Mouse (Mus musculus) embryonic facial prominence, embryonic 11.5 days (tissue): ENCODE data around the gene Wwox. TPM values are rescaled to one million over a fixed set of nuclear protein-coding genes. Genes with fewer than 3 reads are reported as not detected.

Source experiments
- ATAC-seq: fragments of 200-750 bp; cut with Nextera tagmentation; replicated peaks from 2 replicates; pipeline ENCODE4 v1.8.0; 2017; ENCODE audit warnings: low read depth; ENCODE audit not compliant: insufficient number of reproducible peaks, low FRiP score, low TSS enrichment
- DNase-seq: peaks from one replicate; pipeline ENCODE4 v3.0.0-alpha.2; 2015; ENCODE audit warnings: low spot score
- H3K27ac ChIP-seq: fragments of 300-500 bp; sonication (generic); replicated peaks from 2 replicates; pipeline ENCODE4 v1.5.1; 2014; ENCODE audit warnings: mild to moderate bottlenecking, low read depth, low read length, control low read depth
- H3K27me3 ChIP-seq: fragments of 300-500 bp; sonication (generic); 2 replicates; pipeline ENCODE4 v1.6.1; 2014; ENCODE audit warnings: mild to moderate bottlenecking, low read length, moderate library complexity, mixed read lengths; ENCODE audit not compliant: control insufficient read depth, insufficient read depth
- H3K36me3 ChIP-seq: fragments of 300-500 bp; sonication (generic); replicated peaks from 2 replicates; pipeline ENCODE4 v1.6.1; 2014; ENCODE audit warnings: low read depth, mild to moderate bottlenecking, low read length, moderate library complexity, mixed read lengths; ENCODE audit not compliant: control insufficient read depth, insufficient read depth
- H3K4me1 ChIP-seq: fragments of 300-500 bp; sonication (generic); 2 replicates; pipeline ENCODE4 v1.6.1; 2014; ENCODE audit warnings: low read length, mixed read lengths; ENCODE audit not compliant: control insufficient read depth, insufficient read depth
- H3K4me2 ChIP-seq: fragments of 300-500 bp; sonication (generic); 2 replicates; pipeline ENCODE4 v1.6.1; 2014; ENCODE audit warnings: low read depth, mild to moderate bottlenecking, control low read depth, low read length, moderate library complexity
- H3K4me3 ChIP-seq: fragments of 300-500 bp; sonication (generic); 2 replicates; pipeline ENCODE4 v1.5.1; 2014; ENCODE audit warnings: low read depth, low read length, control low read depth
- H3K9ac ChIP-seq: fragments of 300-500 bp; sonication (generic); replicated peaks from 2 replicates; pipeline ENCODE4 v1.6.1; 2014; ENCODE audit warnings: mild to moderate bottlenecking, control low read depth, low read length
- H3K9me3 ChIP-seq: fragments of 300-500 bp; sonication (generic); replicated peaks from 2 replicates; pipeline ENCODE4 v1.6.1; 2016; ENCODE audit warnings: mild to moderate bottlenecking, low read length, inconsistent platforms, mixed read lengths; ENCODE audit not compliant: control insufficient read depth
- WGBS: fragments of 180-500 bp; shearing (Covaris S2); extraction: QIAGEN DNeasy Blood & Tissue Kit; methylation state at CpG from one replicate; pipeline ENCODE4 v1.1.7; 2014; 5-methylcytosine and 5-hydroxymethylcytosine counted together
- polyA plus RNA-seq: library from polyadenylated mRNA; unstranded; fragments of >200 nt; fragmentation: Nextera tagmentation; extraction: Ambion mirVana; gene quantifications from 2 replicates; pipeline ENCODE4 v1.2.1, GENCODE M21; 2014

Wwox gene
- polyA plus RNA-seq, 1 experiment from 2014 or later, result 7.2 TPM

DNA sequence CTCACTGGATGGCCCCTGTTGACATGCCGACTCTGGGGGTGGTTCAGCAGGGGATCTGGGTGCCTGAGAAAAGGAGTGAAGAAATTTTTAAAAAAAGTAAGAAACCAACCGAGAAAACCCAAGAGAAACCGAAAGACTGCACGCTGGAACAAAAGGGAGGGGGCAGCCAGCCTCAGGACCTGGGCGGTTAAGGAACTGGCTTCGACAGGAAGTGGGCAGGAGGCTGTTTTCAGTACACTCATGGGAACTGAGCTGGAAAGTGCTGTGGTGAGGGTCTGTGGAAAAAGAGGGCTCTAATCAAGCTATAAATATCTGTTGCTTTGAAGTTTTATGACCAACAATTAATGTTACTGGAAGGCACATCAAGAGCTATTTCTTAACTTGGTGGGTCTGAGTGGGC is 794.6 kb downstream of the Wwox start:
- Histone ChIP-seq H3K36me3 (no peaks in the 10 kb centered on the region), H3K4me1 (no peaks in the 10 kb centered on the region), H3K4me3 (no peak overlapping the region), H3K4me2 (no peak overlapping the region), H3K9ac (no peak overlapping the region), H3K27me3 (no peaks in the 10 kb centered on the region), H3K27ac (no peak overlapping the region), H3K9me3 (no peaks in the 10 kb centered on the region)
- WGBS, result 67% methylated on average over 6 of the region's 6 CpGs
- DNase-seq (no peak), ATAC-seq (no peak)

DNA sequence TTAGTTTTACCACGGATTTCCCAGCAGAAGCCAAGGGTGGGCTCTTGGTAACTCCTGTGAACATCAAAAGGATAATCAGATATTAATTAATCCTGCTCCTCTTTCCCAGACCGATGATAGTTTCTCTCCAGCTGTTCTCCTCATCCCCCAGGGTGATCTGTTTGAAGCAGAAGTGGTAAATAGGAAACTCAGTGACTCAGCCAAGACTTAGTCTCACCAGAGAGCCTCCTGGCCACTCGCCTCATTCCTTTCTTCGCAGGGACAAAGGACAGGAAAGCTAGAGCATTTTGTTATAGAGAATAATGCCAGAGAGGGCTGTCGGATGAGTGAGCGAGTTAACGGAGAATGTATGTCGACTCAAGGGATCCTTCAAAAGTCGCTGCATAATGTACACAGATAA is 798.1 kb downstream of the Wwox start:
- H3K27ac ChIP-seq, result no peak overlapping the region
- whole genome bisulfite sequencing, result 60% methylated on average over 9 of the region's 9 CpGs
- no peak for DNase-seq

DNA sequence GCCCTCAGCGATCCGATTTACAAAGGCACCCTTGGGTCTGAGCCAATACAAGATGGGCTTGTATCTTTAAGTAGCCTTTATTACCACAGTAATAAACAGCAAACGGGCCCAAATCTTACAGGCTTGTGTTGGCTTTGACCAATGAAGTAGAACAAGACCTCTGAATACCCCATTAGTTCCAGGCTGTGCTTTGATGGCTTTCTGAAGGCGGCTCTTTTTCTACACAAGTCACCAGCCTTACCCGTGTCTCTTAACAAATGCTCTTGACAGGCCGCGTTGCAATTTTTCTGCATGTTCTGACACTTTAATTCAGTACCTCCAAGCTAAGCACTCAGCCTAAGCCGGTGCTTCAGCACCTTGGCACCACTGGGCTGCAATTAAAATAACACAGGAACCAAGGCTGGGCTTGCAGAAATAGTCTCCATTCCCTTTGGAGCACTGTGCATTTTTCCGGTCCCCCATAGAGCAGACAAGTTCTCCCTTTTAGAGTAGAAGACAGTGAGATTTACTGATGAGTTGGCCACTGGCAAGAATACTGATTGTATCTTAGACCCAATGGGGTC is 804.1 kb downstream of the Wwox start:
- no peaks in the 10 kb centered on the region; the same call in 1 of the 2 replicates for H3K4me1 ChIP-seq
- no peak overlapping the region for H3K9ac ChIP-seq
- ATAC-seq (no peak; the same call in 1 of the 2 replicates), DNase-seq (no peak)
- H3K36me3 ChIP-seq, result no peaks in the 10 kb centered on the region
- H3K4me2 ChIP-seq, result no peak overlapping the region
- H3K4me3 ChIP-seq, result no peak overlapping the region
- no peak overlapping the region for H3K27ac ChIP-seq
- no peaks in the 10 kb centered on the region for H3K27me3 ChIP-seq
- no peaks in the 10 kb centered on the region for H3K9me3 ChIP-seq
- WGBS, result 66% methylated on average over 9 of the region's 9 CpGs

More for the DNA sequence above, 798.1 kb downstream of the Wwox start:
- Histone ChIP-seq H3K36me3 (no peaks in the 10 kb centered on the region), H3K9ac (no peak overlapping the region), H3K4me2 (no peak overlapping the region), H3K4me3 (no peak overlapping the region), H3K27me3 (no peaks in the 10 kb centered on the region), H3K9me3 (no peaks in the 10 kb centered on the region), H3K4me1 (no peaks in the 10 kb centered on the region; the same call in 1 of the 2 replicates)
- ATAC-seq, result no peak

DNA sequence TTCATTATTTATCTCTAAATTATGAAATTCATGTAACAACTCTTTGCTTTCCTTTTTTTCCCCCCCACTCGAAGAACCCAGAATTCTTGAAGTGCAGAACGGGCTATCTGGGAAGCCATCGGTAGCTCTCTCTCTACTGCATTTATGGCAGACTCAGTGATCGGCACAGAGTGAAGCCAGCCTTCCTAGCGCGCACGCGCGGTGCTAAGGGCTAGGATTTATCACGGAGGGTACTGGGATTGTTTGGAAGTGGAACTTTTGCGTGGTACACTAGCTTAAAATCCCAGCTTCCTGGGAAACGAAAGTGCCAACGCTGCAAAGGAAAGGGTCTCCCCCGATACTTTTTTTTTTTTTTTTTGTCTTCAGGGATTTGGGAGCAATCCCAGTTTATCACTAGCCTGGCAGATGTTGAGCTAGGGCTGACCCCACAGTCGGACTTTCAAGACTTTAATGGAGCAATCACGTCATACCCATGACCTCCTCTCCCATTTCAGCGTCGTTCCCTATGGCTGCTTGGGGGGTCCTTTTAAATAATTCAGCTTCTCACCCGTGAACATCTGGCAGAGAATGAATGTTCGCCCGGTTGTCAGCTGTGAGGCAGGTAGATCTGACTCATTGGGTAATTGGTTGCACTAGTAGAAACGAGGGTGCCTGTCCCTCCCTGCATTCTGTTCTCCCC is 810.4 kb downstream of the Wwox start:
- Histone ChIP-seq H3K4me1 (no peaks in the 10 kb centered on the region), H3K36me3 (no peaks in the 10 kb centered on the region), H3K27me3 (no peaks in the 10 kb centered on the region), H3K4me3 (no peak overlapping the region), H3K9me3 (no peaks in the 10 kb centered on the region), H3K27ac (no peak overlapping the region), H3K9ac (no peak overlapping the region), H3K4me2 (0 out of 2 replicates have a peak overlapping the region, but pooled peaks have one; percentile 10)
- WGBS, result 37% methylated on average over 22 of the region's 22 CpGs
- DNase-seq, result peak; percentile 30
- ATAC-seq, result no peak

DNA sequence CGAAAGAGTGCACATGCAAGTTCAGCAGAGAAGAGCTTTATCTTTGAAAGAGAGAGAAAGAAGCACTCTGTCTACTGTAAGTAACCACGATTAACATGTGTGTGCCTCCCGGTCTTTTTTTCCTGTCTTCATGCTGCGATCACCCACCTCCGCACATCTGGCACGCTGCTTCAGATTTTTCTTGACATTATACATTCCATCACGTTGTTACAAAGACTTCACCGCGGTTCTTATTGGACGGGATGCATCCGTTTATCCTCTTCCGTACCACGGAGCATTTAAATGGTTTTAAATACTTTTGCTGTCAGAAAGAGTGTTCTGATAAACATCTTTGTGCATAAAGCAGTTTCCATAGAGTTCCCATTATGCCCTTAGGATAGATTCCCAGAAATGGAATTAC is 816.1 kb downstream of the Wwox start:
- Histone ChIP-seq H3K4me1 (no peaks in the 10 kb centered on the region), H3K4me3 (no peak overlapping the region), H3K9ac (no peak overlapping the region), H3K36me3 (no peaks in the 10 kb centered on the region), H3K9me3 (no peaks in the 10 kb centered on the region), H3K27ac (no peak overlapping the region), H3K27me3 (no peaks in the 10 kb centered on the region), H3K4me2 (no peak overlapping the region)
- DNase-seq, result no peak
- ATAC-seq, result no peak
- 61% methylated on average over 13 of the region's 13 CpGs for WGBS

DNA sequence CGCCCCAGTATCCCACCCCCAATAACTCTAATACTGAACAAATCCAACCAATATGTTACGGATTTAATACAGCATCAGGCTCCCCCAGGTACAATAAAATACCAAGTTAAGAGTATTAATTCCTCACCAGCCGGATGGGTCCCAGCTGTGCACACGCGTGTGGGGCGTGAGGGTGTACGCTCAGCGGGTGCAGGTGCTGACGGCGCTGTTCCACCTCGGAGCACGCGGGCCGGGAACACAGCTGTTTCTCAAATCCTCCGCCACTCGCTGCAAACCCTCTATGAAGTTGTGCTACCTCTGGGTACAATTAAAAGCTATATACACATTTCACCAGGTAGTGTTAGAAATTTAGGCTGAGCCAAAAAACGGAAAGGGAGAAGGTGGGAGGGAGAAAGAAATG is 818.0 kb downstream of the Wwox start:
- Histone ChIP-seq H3K27me3 (no peaks in the 10 kb centered on the region), H3K4me1 (no peaks in the 10 kb centered on the region), H3K36me3 (no peaks in the 10 kb centered on the region), H3K9me3 (no peaks in the 10 kb centered on the region), H3K9ac (no peak overlapping the region), H3K27ac (no peak overlapping the region), H3K4me3 (no peak overlapping the region), H3K4me2 (no peak overlapping the region)
- 85% methylated on average over 17 of the region's 17 CpGs for WGBS
- DNase-seq, result no peak
- no peak for ATAC-seq

DNA sequence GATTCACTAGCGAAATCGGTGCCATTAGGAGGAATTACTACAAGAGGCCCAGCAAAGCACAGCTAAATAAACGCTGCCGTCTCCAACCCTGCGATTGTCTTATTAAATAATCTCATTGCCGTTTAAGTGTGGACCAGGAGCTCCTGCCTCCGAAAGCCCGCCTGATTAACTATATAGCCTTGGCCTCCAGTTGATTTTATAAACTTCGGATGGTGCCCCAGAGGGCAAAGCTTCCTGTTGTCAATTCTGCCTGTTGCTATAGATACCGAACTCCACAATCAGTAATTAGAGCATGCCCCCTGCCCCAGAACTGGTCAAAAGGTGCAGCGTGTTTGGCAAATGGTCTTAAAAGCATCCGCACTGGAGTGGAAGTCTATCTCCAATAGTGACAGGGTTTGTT is 820.4 kb downstream of the Wwox start:
- no peak overlapping the region for H3K4me2 ChIP-seq
- ATAC-seq (no peak), DNase-seq (peak; percentile 24)

DNA sequence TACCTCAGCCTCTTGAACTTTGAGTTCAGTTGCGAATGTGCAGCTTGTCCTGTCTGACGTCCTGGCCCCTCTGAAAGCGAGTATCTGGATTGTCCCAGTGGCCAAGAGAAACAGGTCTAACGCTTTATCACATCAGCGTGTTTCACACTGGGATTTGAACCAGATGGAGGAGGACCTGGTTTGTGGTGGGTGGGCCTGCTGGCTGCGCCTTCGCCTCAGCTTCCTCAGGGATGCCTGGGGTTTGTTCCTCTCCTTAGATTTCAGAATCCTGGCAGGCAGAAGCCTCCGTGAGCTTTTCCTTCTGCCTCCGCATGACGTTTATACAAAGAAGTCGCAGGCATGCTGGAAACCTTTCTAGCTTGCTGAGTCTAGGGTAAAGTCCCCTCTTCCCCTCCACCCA is 827.7 kb downstream of the Wwox start:
- 62% methylated on average over 11 of the region's 11 CpGs for WGBS
- Histone ChIP-seq H3K4me1 (no peaks in the 10 kb centered on the region), H3K4me2 (no peak overlapping the region), H3K36me3 (no peaks in the 10 kb centered on the region), H3K9ac (no peak overlapping the region), H3K4me3 (no peak overlapping the region), H3K9me3 (no peaks in the 10 kb centered on the region), H3K27ac (no peak overlapping the region), H3K27me3 (no peaks in the 10 kb centered on the region)
- peak; percentile 47 for DNase-seq
- no peak for ATAC-seq

More for the DNA sequence above, 820.4 kb downstream of the Wwox start:
- Histone ChIP-seq H3K27ac (no peak overlapping the region), H3K9ac (no peak overlapping the region), H3K4me1 (no peaks in the 10 kb centered on the region), H3K4me3 (no peak overlapping the region), H3K36me3 (no peaks in the 10 kb centered on the region), H3K9me3 (no peaks in the 10 kb centered on the region), H3K27me3 (no peaks in the 10 kb centered on the region)
- WGBS, result 28% methylated on average over 12 of the region's 12 CpGs
